Mouse (Mus musculus) myocyte (in vitro differentiated cells): ENCODE results near the gene Ccl17. TPM values are rescaled to one million over a fixed set of nuclear protein-coding genes. Genes with fewer than 3 reads are reported as not detected.

Experiments
- H3K27me3 ChIP-seq: one replicate; pipeline ENCODE4 v1.6.1; 2011; ENCODE audit not compliant: control insufficient read depth, insufficient read depth, insufficient read length
- H3K36me3 ChIP-seq: one replicate; pipeline ENCODE4 v1.6.1; 2011; ENCODE audit not compliant: control insufficient read depth, insufficient read depth
- H3K4me2 ChIP-seq: one replicate; pipeline ENCODE4 v1.6.1; 2011; ENCODE audit warnings: low read depth, control low read depth
- H3K4me3 ChIP-seq: one replicate; pipeline ENCODE4 v1.5.1; 2011; ENCODE audit warnings: mild to moderate bottlenecking, control low read depth, moderate library complexity
- H3K79me2 ChIP-seq: one replicate; pipeline ENCODE4 v1.6.1; 2011; ENCODE audit not compliant: control insufficient read depth, insufficient read depth
- H3ac ChIP-seq: one replicate; pipeline ENCODE4 v1.6.1; 2011; ENCODE audit not compliant: control insufficient read depth, insufficient read length
- CEBPB ChIP-seq: IDR thresholded peaks from 2 replicates; pipeline ENCODE4 v1.6.1; 2011; ENCODE audit warnings: mild to moderate bottlenecking, moderate library complexity; ENCODE audit not compliant: poor library complexity, insufficient read depth, severe bottlenecking
- E2F4 ChIP-seq: IDR thresholded peaks from one replicate; pipeline ENCODE4 v1.6.1; 2011; ENCODE audit warnings: mild to moderate bottlenecking, control low read depth, moderate library complexity; ENCODE audit not compliant: insufficient read depth
- MAX ChIP-seq: IDR thresholded peaks from one replicate; pipeline ENCODE4 v1.6.1; 2011; ENCODE audit warnings: low read depth, mild to moderate bottlenecking, control low read depth
- MYOD1 ChIP-seq, 3 experiments: IDR thresholded peaks; one replicate each; pipeline ENCODE4 v1.6.1; 2011; ENCODE audit warnings: control low read depth in 2 of 3, low read depth in 2 of 3, mild to moderate bottlenecking in 2 of 3, moderate library complexity in 1 of 3; ENCODE audit not compliant: insufficient read length in 2 of 3, control insufficient read depth in 1 of 3
- MYOG ChIP-seq, 3 experiments: IDR thresholded peaks; one replicate each; pipeline ENCODE4 v1.6.1; 2011; ENCODE audit warnings: control low read depth in 2 of 3, low read depth in 2 of 3, mild to moderate bottlenecking in 2 of 3; ENCODE audit not compliant: insufficient read length in 2 of 3, control insufficient read depth in 1 of 3, insufficient read depth in 1 of 3
- POLR2A ChIP-seq: IDR thresholded peaks from one replicate; pipeline ENCODE4 v1.6.1; 2011; ENCODE audit warnings: low read depth, mild to moderate bottlenecking, control low read depth, moderate library complexity; ENCODE audit not compliant: insufficient read length
- POLR2AphosphoS2 ChIP-seq: IDR thresholded peaks from one replicate; pipeline ENCODE4 v1.6.1; 2011; ENCODE audit warnings: low read depth, control low read depth; ENCODE audit not compliant: insufficient read length
- REST ChIP-seq: IDR thresholded peaks from one replicate; pipeline ENCODE4 v1.6.1; 2011; ENCODE audit warnings: mild to moderate bottlenecking, control low read depth, moderate library complexity; ENCODE audit not compliant: insufficient read depth, insufficient read length
- SRF ChIP-seq: IDR thresholded peaks from one replicate; pipeline ENCODE4 v1.6.1; 2011; ENCODE audit warnings: low read depth; ENCODE audit not compliant: control insufficient read depth, insufficient read length
- TCF12 ChIP-seq: IDR thresholded peaks from one replicate; pipeline ENCODE4 v1.6.1; 2011; ENCODE audit warnings: mild to moderate bottlenecking, control low read depth; ENCODE audit not compliant: poor library complexity, insufficient read depth, severe bottlenecking
- TCF3 ChIP-seq: IDR thresholded peaks from one replicate; pipeline ENCODE4 v1.6.1; 2011; ENCODE audit warnings: low read depth, control low read depth; ENCODE audit not compliant: insufficient read length
- USF1 ChIP-seq: IDR thresholded peaks from one replicate; pipeline ENCODE4 v1.6.1; 2011; ENCODE audit warnings: low read depth, mild to moderate bottlenecking, control low read depth, moderate library complexity
- polyA plus RNA-seq: library from polyadenylated mRNA; unstranded; fragments of >200 nt; fragmentation: generic; extraction: Trizol; gene quantifications from one replicate; pipeline ENCODE4 v1.2.1, GENCODE M21; 2012; ENCODE audit warnings: missing spikeins

Gene Ccl17
- polyA plus RNA-seq, 1 experiment: 0.48 TPM

DNA sequence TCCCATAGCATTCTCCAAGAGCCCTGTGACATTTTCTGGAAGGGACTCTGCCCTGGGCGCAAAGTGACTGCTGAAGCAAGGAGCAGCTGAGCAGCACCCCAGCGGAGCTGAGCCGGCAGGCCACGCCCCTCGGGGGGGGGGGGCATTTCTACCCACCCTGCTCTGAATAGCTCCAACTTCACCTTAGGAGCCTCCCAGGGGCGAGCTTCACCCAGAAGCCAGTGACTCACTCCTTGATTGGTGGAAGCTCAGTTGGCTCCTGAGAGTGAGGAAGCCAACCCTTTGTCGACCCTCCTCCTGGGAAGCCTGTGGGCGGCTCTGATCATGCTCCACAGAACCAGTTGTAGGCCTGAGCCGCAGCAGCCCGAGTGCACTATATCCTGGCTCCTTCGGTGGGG lies 28.4 kb upstream of the Ccl17 start:
- no peak overlapping the region for H3K4me2 ChIP-seq
- no peaks in the 10 kb centered on the region for H3K36me3 ChIP-seq
- no peak overlapping the region for H3ac ChIP-seq
- H3K79me2 ChIP-seq: no peaks in the 10 kb centered on the region
- TF ChIP-seq POLR2A: no peak
- no peak for TF ChIP-seq TCF12
- no peak for TF ChIP-seq REST
- TF ChIP-seq SRF: no peak
- TF ChIP-seq MYOG (IDR thresholded peaks at IDR 0.05; ENCODE audit: control insufficient read depth in 1 of 3, insufficient read depth in 1 of 3, insufficient read length in 2 of 3, low read depth in 2 of 3): no peak
- no peak for TF ChIP-seq POLR2AphosphoS2
- TF ChIP-seq USF1: no peak
- no peak for TF ChIP-seq CEBPB
- TF ChIP-seq MYOD1 (IDR thresholded peaks at IDR 0.05; ENCODE audit: control insufficient read depth in 1 of 3, insufficient read length in 2 of 3, low read depth in 2 of 3): no peak
- no peak for TF ChIP-seq TCF3
- TF ChIP-seq MAX: no peak
- no peak for TF ChIP-seq E2F4
- H3K4me3 ChIP-seq: no peak overlapping the region
- H3K27me3 ChIP-seq: no peaks in the 10 kb centered on the region

DNA sequence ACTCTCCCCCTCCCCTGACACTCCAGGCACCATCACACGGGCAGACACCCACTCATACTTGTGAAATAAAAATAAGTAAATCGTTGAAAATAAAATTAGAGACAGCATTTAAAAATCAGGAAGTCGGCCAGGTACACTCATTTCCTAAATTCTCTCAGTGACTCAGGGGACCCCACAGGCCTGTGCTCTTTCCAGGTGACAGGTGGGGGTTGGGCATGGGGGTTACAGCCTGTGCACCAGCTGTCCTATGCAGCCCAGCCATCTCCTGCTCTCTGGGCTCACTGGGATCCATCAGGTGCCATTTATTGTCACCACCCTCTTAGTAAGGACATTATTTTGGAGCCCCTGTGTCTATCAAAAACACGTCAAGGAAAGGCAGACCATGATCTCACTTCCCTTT lies 26.4 kb upstream of the Ccl17 start:
- no peak overlapping the region for H3K4me3 ChIP-seq
- no peak overlapping the region for H3ac ChIP-seq
- no peaks in the 10 kb centered on the region for H3K27me3 ChIP-seq
- no peak overlapping the region for H3K4me2 ChIP-seq
- H3K36me3 ChIP-seq: no peaks in the 10 kb centered on the region
- TF ChIP-seq TCF12 (no peak), MAX (no peak)
- no peaks in the 10 kb centered on the region for H3K79me2 ChIP-seq

DNA sequence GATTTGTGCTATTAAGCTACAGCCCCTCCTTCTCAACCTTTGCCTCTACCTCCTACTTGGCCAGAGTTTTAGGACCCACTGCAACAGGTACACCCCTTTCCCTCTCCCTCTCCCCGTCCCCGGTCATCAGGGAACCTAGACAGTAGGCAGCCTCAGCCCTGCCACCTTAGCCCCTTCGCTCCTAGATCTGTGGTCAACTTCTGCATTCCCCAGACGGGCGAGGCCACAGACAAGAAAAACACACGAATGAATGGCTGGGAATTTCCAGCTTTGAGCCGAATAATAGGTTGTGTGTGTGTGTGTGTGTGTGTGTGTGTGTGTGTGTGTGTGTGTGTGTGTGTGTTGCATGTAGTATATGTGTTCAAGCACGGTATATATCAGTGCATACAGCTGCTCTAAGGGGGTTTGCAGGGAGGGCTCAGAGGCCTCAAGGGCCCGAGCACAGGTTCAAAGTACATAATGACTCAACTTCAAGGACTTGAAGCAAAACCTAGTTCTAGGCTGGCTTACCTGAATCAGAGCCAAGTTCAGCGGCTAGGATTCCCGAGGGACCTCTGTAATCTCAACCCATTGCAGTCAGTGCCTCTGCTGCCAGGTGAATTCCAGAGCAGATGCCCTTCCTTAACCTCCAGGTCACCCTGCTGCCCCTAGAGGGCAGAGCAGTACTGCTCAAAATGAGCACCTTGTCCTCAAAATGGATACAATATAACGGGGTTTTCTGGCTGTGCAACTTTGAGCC lies 24.8 kb upstream of the Ccl17 start:
- Histone ChIP-seq H3K36me3 (no peaks in the 10 kb centered on the region), H3K27me3 (no peaks in the 10 kb centered on the region), H3K4me3 (no peak overlapping the region), H3K79me2 (no peaks in the 10 kb centered on the region), H3ac (no peak overlapping the region), H3K4me2 (peak overlapping the region; percentile 4)
- TF ChIP-seq CEBPB: no peak
- no peak for TF ChIP-seq TCF12
- TF ChIP-seq E2F4: no peak
- no peak for TF ChIP-seq TCF3
- no peak for TF ChIP-seq USF1

DNA sequence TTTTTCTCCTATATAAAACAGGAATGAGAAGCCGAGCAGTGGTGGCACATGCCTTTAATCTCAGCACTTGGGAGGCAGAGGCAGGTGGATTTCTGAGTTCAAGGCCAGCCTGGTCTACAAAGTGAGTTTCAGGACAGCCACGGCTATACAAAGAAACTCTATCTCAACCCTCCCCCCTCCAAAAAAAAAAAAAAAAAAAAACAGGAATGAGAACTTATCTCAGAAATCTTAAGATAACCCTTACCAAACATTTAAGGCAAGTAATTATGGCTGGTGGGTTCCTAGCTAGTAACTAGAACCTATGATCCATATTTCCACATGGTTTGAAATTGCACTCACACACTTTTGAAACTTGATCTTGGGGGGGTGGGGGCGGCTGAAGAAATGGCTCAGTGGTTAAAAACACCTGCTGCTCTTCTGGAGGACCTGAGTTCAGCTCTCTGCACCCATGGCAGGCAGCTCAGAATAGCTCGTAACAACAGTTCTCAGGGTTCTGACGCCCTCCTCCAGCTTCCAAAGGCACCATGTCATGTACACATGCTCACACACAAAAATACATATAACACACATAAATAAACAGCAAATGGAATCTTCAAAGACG lies 24.2 kb upstream of the Ccl17 start:
- Histone ChIP-seq H3K27me3 (no peaks in the 10 kb centered on the region), H3K79me2 (no peaks in the 10 kb centered on the region), H3ac (no peak overlapping the region), H3K4me3 (no peak overlapping the region), H3K4me2 (peak overlapping the region; percentile 21), H3K36me3 (no peaks in the 10 kb centered on the region)
- TF ChIP-seq MYOD1 (IDR thresholded peaks at IDR 0.05; ENCODE audit: control insufficient read depth in 1 of 3, insufficient read length in 2 of 3, low read depth in 2 of 3) (peak in 2 of 3 experiments; percentile 42 to 51), TCF3 (no peak), E2F4 (no peak), USF1 (no peak), REST (no peak), TCF12 (no peak), CEBPB (no peak), POLR2A (no peak), MAX (no peak), MYOG (IDR thresholded peaks at IDR 0.05; ENCODE audit: control insufficient read depth in 1 of 3, insufficient read depth in 1 of 3, insufficient read length in 2 of 3, low read depth in 2 of 3) (peak in 1 of 3 experiments; percentile 45), POLR2AphosphoS2 (no peak), SRF (no peak)
